Mouse (Mus musculus): ENCODE measurements at regions not wholly inside any gene's neighbourhood (a gene's known extent, or its start where the extent isn't known, plus 50 kb on each side); places are given as distances from the start of the nearest gene placed in this dataset.

- TF ChIP-seq CTCF (IDR thresholded peaks at IDR 0.05; ENCODE audit: low read depth, low read length) (no peak), POLR2A (IDR thresholded peaks at IDR 0.05; ENCODE audit: insufficient read depth, low read length) (no peak)
These were observed 197.6 kb upstream of the Gk2 start for GRCm38 (mm10) chr5:97654414-97654813.

Measured in ES-Bruce4 (cell line).